8 mouse cellular contexts compared by ENCODE assay signal in the genomic region with DNA sequence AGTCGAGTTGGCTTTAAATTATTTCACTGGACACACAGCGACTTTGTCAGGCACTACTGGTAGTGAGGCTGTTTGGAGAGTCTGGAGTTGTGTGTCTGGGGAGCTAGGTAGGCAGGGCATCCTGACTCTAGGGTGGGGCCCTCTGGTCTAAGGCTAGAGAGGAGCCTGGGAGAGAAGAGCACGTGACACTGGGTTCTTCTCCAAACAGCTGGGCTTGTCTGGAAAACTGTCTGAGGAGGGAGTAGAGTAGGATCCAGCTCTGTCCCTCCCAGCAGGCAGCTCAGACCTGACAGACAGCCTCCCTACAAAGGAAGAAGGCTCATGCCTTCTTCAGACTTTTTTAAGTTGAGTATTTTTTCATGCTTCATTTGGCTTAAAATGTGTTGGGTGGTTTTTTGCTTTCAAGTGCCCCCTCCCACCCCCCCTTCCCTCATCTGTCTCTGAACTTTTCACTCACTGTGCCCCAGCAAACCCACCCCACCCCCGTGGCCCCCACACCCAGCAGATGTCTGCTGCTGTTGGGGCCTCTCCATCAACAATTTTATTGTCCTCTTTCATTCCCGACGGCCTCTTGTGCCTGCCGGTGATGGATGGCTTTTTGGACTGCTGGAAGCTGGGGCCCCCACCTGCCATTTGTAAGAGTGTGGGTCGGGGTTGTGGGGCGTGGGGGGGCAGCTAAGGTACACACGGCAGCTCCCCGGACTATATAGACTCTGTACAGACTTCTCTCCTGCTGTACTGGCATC. TPM values are rescaled to one million over a fixed set of nuclear protein-coding genes. Genes with fewer than 3 reads are reported as not detected.
DNase-seq lines count a peak whose midpoint lies in the region; ATAC-seq lines count a peak whose summit lies in the region.

No protein-coding gene starts in this region.

- DNase-seq in lung, adult 18-20 months: peak; percentile 42 to 59
- DNase-seq in lung, postnatal 14 days: no peak
- peak; percentile 69 for DNase-seq in embryo, embryonic 9.5 days (ENCODE audit: extremely low spot score)
- peak; percentile 61 for DNase-seq in mesoderm, embryonic 11.5 days (ENCODE audit: low read depth, low spot score)
- DNase-seq in cerebellum, postnatal 25 days: no peak
- DNase-seq in thymus, postnatal 25 days: no peak

- ATAC-seq in heart, embryonic 16.5 days (replicated peaks; ENCODE audit: extremely low read depth, insufficient read depth, low FRiP score): peak; percentile 38; the same call in 1 of the 2 replicates
- ATAC-seq in megakaryocyte-erythroid progenitor cell, adult 5-6 weeks (replicated peaks; ENCODE audit: low FRiP score, low TSS enrichment, poor library complexity, severe bottlenecking): no peak

- no peaks in the 10 kb centered on the region for H3K9me3 ChIP-seq in heart, embryonic 16.5 days (replicated peaks; ENCODE audit: control insufficient read depth, low read length)

- H3K27ac ChIP-seq in heart, embryonic 16.5 days (ENCODE audit: low read length): peak overlapping the region; percentile 47; the same call in 1 of the 2 replicates

- no peaks in the 10 kb centered on the region for H3K27me3 ChIP-seq in heart, embryonic 16.5 days (ENCODE audit: control insufficient read depth, insufficient read depth, low read length)

- peak overlapping the region; percentile 14 for H3K4me2 ChIP-seq in heart, embryonic 16.5 days (ENCODE audit: low read depth, low read length)

- H3K9ac ChIP-seq in heart, embryonic 16.5 days (ENCODE audit: low read length): no peak overlapping the region

- WGBS in heart, embryonic 16.5 days: 8% methylated on average over 11 of the region's 11 CpGs

- H3K4me1 ChIP-seq in heart, embryonic 16.5 days (ENCODE audit: control insufficient read depth, insufficient read depth, low read length): peaks cover 43% of the 10 kb centered on the region

- H3K36me3 ChIP-seq in heart, embryonic 16.5 days (ENCODE audit: control insufficient read depth, insufficient read depth): no peaks in the 10 kb centered on the region; the same call in 1 of the 2 replicates

- no peak overlapping the region for H3K4me3 ChIP-seq in heart, embryonic 16.5 days (ENCODE audit: low read length)

RNA-seq across cellular contexts. Expression of gene Il17rd, which starts 5.7 kb away (rescaled TPM):
- polyA plus RNA-seq in heart, embryonic 16.5 days (2015; fragmentation: Nextera tagmentation; extraction: Ambion mirVana): 0.92 and 1.1 TPM in 2 replicates
- 1.2 TPM in 1 of 2 replicates, not detected in the other for total RNA-seq in megakaryocyte-erythroid progenitor cell, adult 5-6 weeks (2014; fragmentation: Nextera tagmentation)
- not detected in 2 replicates for total RNA-seq in megakaryocyte-erythroid progenitor cell, adult 5-6 weeks (2017)

RNA-seq across cellular contexts. Expression of gene Hesx1, which starts 50.2 kb away (rescaled TPM):
- 0.29 TPM in 1 of 2 replicates, not detected in the other for polyA plus RNA-seq in heart, embryonic 16.5 days (2015; fragmentation: Nextera tagmentation; extraction: Ambion mirVana)
- not detected in 2 replicates for total RNA-seq in megakaryocyte-erythroid progenitor cell, adult 5-6 weeks (2014; fragmentation: Nextera tagmentation)
- total RNA-seq in megakaryocyte-erythroid progenitor cell, adult 5-6 weeks (2017): not detected in 2 replicates

Comparison
In these comparisons a context has a peak if more than half of its experiments do, and no peak if none do; other contexts are left out.
1. DNase-seq: peak in lung, adult 18-20 months (2 of 2), embryo, embryonic 9.5 days (single experiment) and mesoderm, embryonic 11.5 days (single experiment); none in lung, postnatal 14 days (single experiment), cerebellum, postnatal 25 days (0 of 2) and thymus, postnatal 25 days (single experiment).